Mouse (Mus musculus): ENCODE measurements at regions not wholly inside any gene's neighbourhood (a gene's known extent, or its start where the extent isn't known, plus 50 kb on each side); places are given as distances from the start of the nearest gene placed in this dataset.

DNA sequence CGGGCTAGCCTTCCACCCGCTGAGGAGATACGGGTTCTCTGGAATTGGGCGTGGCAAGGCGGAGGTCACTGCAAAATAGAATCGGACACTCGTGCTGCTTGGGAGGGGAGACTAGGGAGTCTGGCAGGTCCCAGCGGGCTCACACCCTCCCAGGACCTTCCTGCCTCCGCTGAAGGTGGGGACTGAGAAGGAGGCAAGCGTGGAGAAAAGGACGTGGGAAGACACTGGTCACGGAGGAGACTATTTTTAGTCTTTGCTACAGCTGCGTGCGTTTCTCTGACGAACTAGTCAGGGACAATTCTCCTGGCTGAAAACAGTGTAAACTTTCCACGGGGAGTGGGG is 92.5 kb upstream of the Bcor start:
- H3K4me1 ChIP-seq (ENCODE audit: control insufficient read depth, insufficient read depth, low read length) = no peaks in the 10 kb centered on the region; the same call in 1 of the 2 replicates
- H3K4me3 ChIP-seq (ENCODE audit: insufficient read depth, low read length) = peak overlapping the region; percentile 12; the same call in 1 of the 2 replicates
- TF ChIP-seq CTCF (IDR thresholded peaks at IDR 0.05; ENCODE audit: extremely low read depth, insufficient read depth, low read length) (no peak), POLR2A (IDR thresholded peaks at IDR 0.05; ENCODE audit: extremely low read depth, insufficient read depth, low read length) (no peak)
- no peak overlapping the region for H3K27ac ChIP-seq (ENCODE audit: insufficient read depth, low read length)

DNA sequence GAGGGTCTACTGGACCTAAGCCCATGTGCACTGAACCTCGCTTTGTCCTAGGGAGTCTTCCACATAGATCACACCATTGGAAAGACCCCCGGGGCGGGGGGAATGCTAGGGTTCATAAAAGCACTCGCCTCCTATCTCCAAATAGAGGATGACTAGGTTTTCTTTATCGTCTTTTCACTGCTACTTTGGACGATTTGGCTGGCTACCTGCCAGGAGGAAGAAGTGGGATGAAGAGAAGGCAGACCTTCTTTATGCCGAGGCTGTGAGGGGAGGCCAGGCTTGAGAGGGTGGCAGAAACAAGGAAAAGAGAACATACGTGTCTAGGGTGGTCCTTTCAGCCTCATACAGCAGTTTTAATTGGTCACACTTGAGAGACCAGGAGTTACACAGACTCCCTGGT is 96.6 kb upstream of the Bcor start:
- TF ChIP-seq POLR2A (IDR thresholded peaks at IDR 0.05; ENCODE audit: extremely low read depth, insufficient read depth, low read length) (no peak), CTCF (IDR thresholded peaks at IDR 0.05; ENCODE audit: extremely low read depth, insufficient read depth, low read length) (no peak)
- Histone ChIP-seq H3K4me1 (ENCODE audit: control insufficient read depth, insufficient read depth, low read length) (no peaks in the 10 kb centered on the region), H3K4me3 (ENCODE audit: insufficient read depth, low read length) (no peak overlapping the region), H3K27ac (ENCODE audit: insufficient read depth, low read length) (no peak overlapping the region)

DNA sequence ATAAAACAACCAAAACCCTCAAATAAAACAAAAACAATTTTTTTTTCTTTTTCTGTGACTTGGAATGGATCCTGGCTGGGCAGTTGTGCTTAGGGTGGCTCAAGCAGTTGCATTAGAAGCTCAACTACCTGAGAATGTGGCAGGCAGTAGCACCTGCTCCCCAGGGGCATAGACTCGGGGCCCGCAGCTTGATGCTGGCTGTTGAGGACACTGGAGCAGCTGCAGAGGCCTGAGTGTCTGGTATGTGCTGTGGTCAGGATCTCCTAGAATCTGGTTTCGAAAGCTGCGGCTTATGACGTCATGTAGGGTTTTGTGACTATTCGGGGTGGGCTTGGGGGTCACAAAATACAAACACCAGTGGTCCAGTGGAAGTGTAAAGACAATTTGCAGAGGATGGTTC is 103.7 kb upstream of the Bcor start:
- no peak overlapping the region for H3K4me3 ChIP-seq (ENCODE audit: insufficient read depth, low read length)
- no peaks in the 10 kb centered on the region for H3K4me1 ChIP-seq (ENCODE audit: control insufficient read depth, insufficient read depth, low read length)
- H3K27ac ChIP-seq (ENCODE audit: insufficient read depth, low read length) = no peak overlapping the region
- no peak for TF ChIP-seq POLR2A (IDR thresholded peaks at IDR 0.05; ENCODE audit: extremely low read depth, insufficient read depth, low read length)
- TF ChIP-seq CTCF (IDR thresholded peaks at IDR 0.05; ENCODE audit: extremely low read depth, insufficient read depth, low read length) = no peak

DNA sequence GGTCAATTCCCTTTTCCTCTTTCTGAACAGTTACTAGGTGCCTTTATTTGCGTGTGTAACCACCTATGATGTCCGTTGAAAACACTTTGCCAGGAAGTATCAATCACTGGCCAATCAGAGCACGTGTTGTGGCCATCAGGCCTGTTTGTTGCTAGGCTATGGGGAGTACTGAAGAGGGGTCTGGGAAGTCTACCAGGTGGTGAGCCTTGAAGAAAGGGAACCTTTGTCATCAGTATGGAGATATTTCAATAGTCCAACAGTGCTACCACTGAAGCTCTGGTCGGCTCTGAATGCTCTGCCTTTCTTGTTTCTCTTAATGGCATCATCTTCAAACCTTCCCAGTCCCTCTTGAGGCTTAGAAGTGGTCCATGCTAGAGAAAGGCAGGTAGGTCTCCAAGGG is 124.6 kb upstream of the Bcor start:
- H3K4me1 ChIP-seq (ENCODE audit: control insufficient read depth, insufficient read depth, low read length) = no peaks in the 10 kb centered on the region
- no peak overlapping the region for H3K27ac ChIP-seq (ENCODE audit: insufficient read depth, low read length)
- TF ChIP-seq POLR2A (IDR thresholded peaks at IDR 0.05; ENCODE audit: extremely low read depth, insufficient read depth, low read length) (no peak), CTCF (IDR thresholded peaks at IDR 0.05; ENCODE audit: extremely low read depth, insufficient read depth, low read length) (no peak)
- H3K4me3 ChIP-seq (ENCODE audit: insufficient read depth, low read length) = no peak overlapping the region

DNA sequence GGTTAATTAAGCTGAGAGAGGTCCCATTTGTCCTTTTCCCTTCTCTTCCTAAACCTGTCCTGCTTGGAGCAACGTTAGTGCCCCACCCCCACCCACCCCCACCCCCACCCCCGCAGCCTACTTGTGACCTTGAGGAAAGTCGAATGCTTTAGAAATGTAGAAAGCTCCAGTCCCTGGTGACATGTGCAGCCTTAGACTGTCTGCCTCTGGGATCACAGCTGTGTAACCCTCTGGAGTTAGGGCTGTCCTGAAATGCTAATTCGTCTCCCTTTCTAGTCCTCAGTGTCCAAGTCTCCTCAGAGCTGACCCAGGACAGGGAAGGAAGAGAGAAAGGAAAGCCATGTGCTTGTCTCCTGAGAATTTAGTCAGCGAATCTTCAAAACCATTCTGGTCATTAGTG is 125.0 kb upstream of the Bcor start:
- H3K27ac ChIP-seq (ENCODE audit: insufficient read depth, low read length) = no peak overlapping the region

DNA sequence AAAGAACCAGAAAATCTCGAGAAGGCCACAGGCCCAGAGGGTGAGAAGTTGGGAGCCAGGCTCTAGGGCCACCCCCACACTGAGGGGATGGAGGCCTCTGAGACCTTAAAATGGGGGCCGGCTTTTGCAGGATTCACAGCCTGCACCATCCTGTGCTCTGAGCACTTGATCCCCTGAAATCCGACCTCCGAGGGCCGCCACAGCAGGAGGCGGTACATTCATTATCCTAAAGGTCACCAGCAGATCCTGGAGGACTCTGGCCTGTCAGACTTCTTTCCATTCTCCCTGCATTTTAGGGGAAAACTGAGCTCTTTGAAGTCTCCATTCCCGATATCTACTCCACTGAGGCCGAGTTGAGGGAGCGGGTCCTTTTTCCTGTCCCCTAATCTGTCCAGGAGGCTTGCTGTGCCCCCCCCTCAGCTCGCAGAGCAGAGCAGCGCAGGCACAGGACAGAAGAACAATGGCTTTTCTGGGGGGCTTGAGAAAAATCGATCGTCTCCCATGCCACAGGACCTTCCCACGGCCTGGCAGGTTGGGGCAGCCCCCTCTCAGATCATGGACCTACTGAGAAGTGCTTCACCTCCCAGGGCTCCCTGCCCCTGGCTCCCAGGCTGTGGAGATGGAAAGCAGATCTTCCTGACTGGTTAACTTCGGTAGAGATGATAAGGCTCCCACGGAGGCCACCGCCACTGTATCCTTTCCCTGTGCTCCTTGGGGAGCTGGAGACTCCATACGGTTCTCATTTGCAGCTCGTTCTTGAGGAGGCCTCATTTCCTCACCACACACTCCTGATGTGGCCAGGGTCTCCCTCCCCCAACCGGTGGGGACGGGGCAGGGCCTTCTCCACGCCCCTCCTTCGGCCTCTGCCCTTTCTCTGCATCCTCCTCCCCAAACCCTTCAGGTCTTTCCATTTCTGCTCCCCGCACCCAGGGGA is 126.1 kb upstream of the Bcor start:
- Histone ChIP-seq H3K4me3 (ENCODE audit: insufficient read depth, low read length) (no peak overlapping the region), H3K27ac (ENCODE audit: insufficient read depth, low read length) (no peak overlapping the region), H3K4me1 (ENCODE audit: control insufficient read depth, insufficient read depth, low read length) (no peaks in the 10 kb centered on the region)
- TF ChIP-seq POLR2A (IDR thresholded peaks at IDR 0.05; ENCODE audit: extremely low read depth, insufficient read depth, low read length) (no peak), CTCF (IDR thresholded peaks at IDR 0.05; ENCODE audit: extremely low read depth, insufficient read depth, low read length) (no peak)

More for the DNA sequence above, 125.0 kb upstream of the Bcor start:
- Histone ChIP-seq H3K4me1 (ENCODE audit: control insufficient read depth, insufficient read depth, low read length) (no peaks in the 10 kb centered on the region), H3K4me3 (ENCODE audit: insufficient read depth, low read length) (no peak overlapping the region)
- TF ChIP-seq CTCF (IDR thresholded peaks at IDR 0.05; ENCODE audit: extremely low read depth, insufficient read depth, low read length) = no peak
- no peak for TF ChIP-seq POLR2A (IDR thresholded peaks at IDR 0.05; ENCODE audit: extremely low read depth, insufficient read depth, low read length)

DNA sequence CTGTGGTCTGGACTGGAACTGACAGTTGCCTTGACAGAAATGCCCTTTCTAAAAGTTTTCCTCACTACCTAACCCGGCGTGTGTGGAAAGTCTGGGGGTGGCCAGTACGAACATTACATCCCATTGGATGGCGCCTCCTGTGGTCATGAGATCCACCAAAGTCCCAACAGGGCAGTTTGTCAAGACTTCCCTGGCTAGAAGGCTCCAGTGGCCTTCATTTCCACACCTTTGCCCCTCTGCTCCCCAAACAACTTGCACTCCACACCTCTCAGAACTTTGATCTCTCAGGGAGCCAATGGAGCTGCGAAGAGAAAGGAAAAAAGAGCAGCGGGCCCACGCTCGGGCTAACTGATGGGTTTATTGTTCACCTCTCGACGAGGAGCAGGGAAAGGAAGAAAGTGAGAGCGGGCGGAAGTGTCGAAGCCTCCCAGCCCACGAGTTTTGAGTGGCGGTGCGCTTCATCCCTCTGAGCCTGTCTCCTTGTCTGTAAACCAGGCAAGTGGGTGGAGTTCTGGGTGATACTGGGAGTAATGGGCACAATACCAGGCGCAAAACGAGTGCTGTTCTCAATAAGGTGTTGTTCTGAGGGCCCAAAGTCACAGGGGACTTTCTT is 126.9 kb upstream of the Bcor start:
- TF ChIP-seq CTCF (IDR thresholded peaks at IDR 0.05; ENCODE audit: extremely low read depth, insufficient read depth, low read length) = no peak
- TF ChIP-seq POLR2A (IDR thresholded peaks at IDR 0.05; ENCODE audit: extremely low read depth, insufficient read depth, low read length) = no peak
- Histone ChIP-seq H3K27ac (ENCODE audit: insufficient read depth, low read length) (no peak overlapping the region), H3K4me1 (ENCODE audit: control insufficient read depth, insufficient read depth, low read length) (no peaks in the 10 kb centered on the region), H3K4me3 (ENCODE audit: insufficient read depth, low read length) (no peak overlapping the region)

DNA sequence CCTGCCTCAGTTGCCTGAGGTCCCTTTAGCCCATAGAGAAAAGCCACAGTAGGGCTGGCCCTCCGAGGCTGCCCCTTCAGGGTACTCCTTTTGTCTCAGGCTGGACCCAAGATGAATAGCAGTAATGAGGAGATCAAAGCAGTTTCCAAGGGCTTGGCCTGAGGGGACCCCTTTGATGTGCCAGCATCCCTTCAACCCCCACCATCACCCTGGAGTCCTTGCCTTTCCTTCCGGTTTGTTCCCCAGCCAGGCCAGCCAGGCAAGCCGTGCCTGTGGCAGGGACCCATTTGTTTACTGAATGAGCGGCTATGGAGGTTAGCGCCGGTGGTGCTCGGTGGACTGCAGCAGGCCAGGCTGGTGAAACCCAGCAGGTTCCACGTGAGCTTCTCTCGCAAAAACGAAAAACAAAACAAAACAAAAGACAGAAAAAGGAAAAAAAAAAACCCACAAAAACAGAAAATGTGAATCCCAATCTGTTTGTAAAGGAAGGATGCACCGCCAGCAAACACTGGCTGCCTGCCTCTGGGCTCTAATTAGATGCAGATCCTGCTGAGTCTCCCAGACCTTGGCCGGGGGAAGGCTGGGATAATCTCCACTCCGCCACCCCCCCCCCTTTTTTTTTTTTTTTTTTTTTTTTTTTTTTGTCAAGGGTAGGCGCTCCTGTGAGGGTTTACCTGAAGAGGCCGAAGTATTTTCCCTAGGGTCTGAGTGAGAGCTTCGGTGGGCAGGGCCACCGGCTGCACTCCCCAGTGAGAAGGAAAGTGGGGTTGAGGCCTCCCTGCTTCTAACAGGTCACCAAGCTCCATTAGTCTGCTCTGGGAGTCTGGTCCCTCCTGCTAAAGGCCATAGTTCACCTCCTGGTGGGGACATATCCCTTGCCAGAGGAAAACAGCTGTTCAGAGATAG is 127.8 kb upstream of the Bcor start:
- H3K4me3 ChIP-seq (ENCODE audit: insufficient read depth, low read length) = no peak overlapping the region
- TF ChIP-seq CTCF (IDR thresholded peaks at IDR 0.05; ENCODE audit: extremely low read depth, insufficient read depth, low read length) (no peak), POLR2A (IDR thresholded peaks at IDR 0.05; ENCODE audit: extremely low read depth, insufficient read depth, low read length) (no peak)
- H3K27ac ChIP-seq (ENCODE audit: insufficient read depth, low read length) = no peak overlapping the region
- H3K4me1 ChIP-seq (ENCODE audit: control insufficient read depth, insufficient read depth, low read length) = no peaks in the 10 kb centered on the region

DNA sequence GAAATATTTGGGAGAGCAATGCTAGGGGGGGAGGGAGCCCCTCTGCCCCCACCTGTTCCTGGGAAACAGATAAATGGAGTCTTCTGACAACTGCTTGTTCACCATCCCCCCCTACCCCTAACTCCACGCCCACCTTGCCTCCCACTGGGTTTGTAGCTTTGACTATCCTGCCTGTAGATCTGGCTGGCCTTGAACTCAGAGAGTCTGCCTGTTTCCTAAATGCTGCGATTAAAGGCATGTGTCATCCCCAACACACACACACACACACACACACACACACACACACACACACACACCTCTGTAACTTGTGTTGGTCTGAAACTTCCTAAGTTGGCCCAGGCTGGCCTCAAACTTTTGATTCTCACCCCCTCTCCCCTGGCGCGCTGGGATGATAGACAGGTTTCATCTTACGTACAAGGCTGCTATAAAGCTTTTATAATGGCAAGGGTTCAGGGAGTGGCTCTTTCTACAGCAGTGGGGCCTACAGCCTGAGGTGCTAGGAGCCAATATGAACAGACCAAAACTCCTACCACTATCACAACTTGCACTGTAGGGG is 128.5 kb upstream of the Bcor start:
- H3K4me3 ChIP-seq (ENCODE audit: insufficient read depth, low read length) = no peak overlapping the region
- no peak for TF ChIP-seq POLR2A (IDR thresholded peaks at IDR 0.05; ENCODE audit: extremely low read depth, insufficient read depth, low read length)
- no peak for TF ChIP-seq CTCF (IDR thresholded peaks at IDR 0.05; ENCODE audit: extremely low read depth, insufficient read depth, low read length)
- no peaks in the 10 kb centered on the region for H3K4me1 ChIP-seq (ENCODE audit: control insufficient read depth, insufficient read depth, low read length)
- H3K27ac ChIP-seq (ENCODE audit: insufficient read depth, low read length) = no peak overlapping the region
